ENCODE assay signal across 9 mouse cellular contexts in genomic region chr4:53878542-53879417, GRCm38 (mm10). TPM values are rescaled to one million over a fixed set of nuclear protein-coding genes. Genes with fewer than 3 reads are reported as not detected.
DNase-seq lines count a peak whose midpoint lies in the region; ATAC-seq and TF ChIP-seq lines count a peak whose summit lies in the region.
"Had no signal": no experiment of that assay in that cellular context is flagged by ENCODE, and none has a peak within 500 bp of the region (broad histone marks: within the 10 kb centered on the region; RNA-seq: fewer than 3 reads in every experiment).

No protein-coding gene starts in this region.

- H3K4me1 ChIP-seq in limb, embryonic 12.5 days (replicated peaks) = peaks cover 22% of the 10 kb centered on the region
- no peaks in the 10 kb centered on the region for H3K4me1 ChIP-seq in stomach, postnatal 0 days (replicated peaks; ENCODE audit: control insufficient read depth, insufficient read depth)

- no peaks in the 10 kb centered on the region for H3K36me3 ChIP-seq in limb, embryonic 12.5 days
- no peaks in the 10 kb centered on the region for H3K36me3 ChIP-seq in stomach, postnatal 0 days (ENCODE audit: control insufficient read depth, insufficient read depth, low read length)

- H3K4me2 ChIP-seq in limb, embryonic 12.5 days = peak overlapping the region; percentile 56
- peak overlapping the region; percentile 46 for H3K4me2 ChIP-seq in stomach, postnatal 0 days (replicated peaks; ENCODE audit: low read depth)

- H3K9ac ChIP-seq in limb, embryonic 12.5 days (replicated peaks) = no peak overlapping the region
- no peak overlapping the region for H3K9ac ChIP-seq in stomach, postnatal 0 days (ENCODE audit: low read length)

- H3K4me3 ChIP-seq in limb, embryonic 12.5 days (replicated peaks) = peak overlapping the region; percentile 22
- no peak overlapping the region for H3K4me3 ChIP-seq in stomach, postnatal 0 days (ENCODE audit: low read depth, low read length)

- DNase-seq in adrenal gland, postnatal 10 days = peak; percentile 19
- DNase-seq in adrenal gland, adult 8-10 months = no peak
- peak; percentile 21 for DNase-seq in testis, postnatal 14 days (ENCODE audit: low spot score)
- DNase-seq in testis, postnatal 10 days (ENCODE audit: low spot score) = no peak
- DNase-seq in stomach, postnatal 0 days (ENCODE audit: low spot score) = peak; percentile 27
- no peak for DNase-seq in left cerebral cortex, adult 8-10 months (ENCODE audit: low spot score in 2 of 2)
- DNase-seq: right cerebral cortex, postnatal 14 days had no signal

- TF ChIP-seq EP300 in stomach, postnatal 0 days (optimal IDR thresholded peaks at IDR 0.05) = no peak

- 29% methylated on average over 24 of the region's 24 CpGs for WGBS in limb, embryonic 12.5 days
- 25% methylated on average over 24 of the region's 24 CpGs for WGBS in stomach, postnatal 0 days

- H3K9me3 ChIP-seq in limb, embryonic 12.5 days = no peaks in the 10 kb centered on the region
- H3K9me3 ChIP-seq in stomach, postnatal 0 days (ENCODE audit: control insufficient read depth, low read length) = no peaks in the 10 kb centered on the region

- no peaks in the 10 kb centered on the region for H3K27me3 ChIP-seq in limb, embryonic 12.5 days
- no peaks in the 10 kb centered on the region for H3K27me3 ChIP-seq in stomach, postnatal 0 days (ENCODE audit: control insufficient read depth, insufficient read depth, low read length)

- peak overlapping the region; percentile 47; the same call in 1 of the 2 replicates for H3K27ac ChIP-seq in limb, embryonic 12.5 days
- H3K27ac ChIP-seq in stomach, postnatal 0 days (replicated peaks) = no peak overlapping the region

- no peak for TF ChIP-seq CTCF in stomach, postnatal 0 days (IDR thresholded peaks at IDR 0.05; ENCODE audit: low read depth)

- ATAC-seq in limb, embryonic 12.5 days (ENCODE audit: insufficient number of reproducible peaks, insufficient read depth, low FRiP score, low TSS enrichment, low read depth) = peak; percentile 56
- ATAC-seq in stomach, postnatal 0 days (ENCODE audit: low FRiP score, low TSS enrichment) = no peak
- ATAC-seq in monocyte, adult 5-6 weeks (replicated peaks; ENCODE audit: insufficient number of reproducible peaks, low FRiP score, low TSS enrichment, poor library complexity, severe bottlenecking) = no peak

RNA-seq across cellular contexts. Expression of gene Tmem38b, which starts 52.9 kb away (rescaled TPM):
- total RNA-seq in adrenal gland, postnatal 10 days (2021) = 10 to 100 TPM; 33.0 to 34.8 TPM
- 10 to 100 TPM; 15.8 to 30.8 (median 20.0) TPM for total RNA-seq in adrenal gland, adult 8-10 months (2022)
- 7.6 and 7.7 TPM in 2 replicates for polyA plus RNA-seq in limb, embryonic 12.5 days (2016; fragmentation: Nextera tagmentation; extraction: Ambion mirVana)
- polyA plus RNA-seq in stomach, postnatal 0 days (2015; fragmentation: Nextera tagmentation; extraction: Ambion mirVana) = 10.5 and 10.8 TPM in 2 replicates
- total RNA-seq in left cerebral cortex, adult 8-10 months (2022) = 10 to 100 TPM; 13.1 to 14.7 (median 14.4) TPM
- 19.2 to 34.4 TPM (median 29.2 TPM) in 3 replicates for total RNA-seq in monocyte, adult 5-6 weeks (2017)

Comparison
In these comparisons a context has a peak if more than half of its experiments do, and no peak if none do; other contexts are left out.
1. DNase-seq: peak in adrenal gland, postnatal 10 days (single experiment), testis, postnatal 14 days (single experiment) and stomach, postnatal 0 days (single experiment); none in adrenal gland, adult 8-10 months (single experiment), testis, postnatal 10 days (single experiment) and left cerebral cortex, adult 8-10 months (0 of 2).